Mouse (Mus musculus) stomach, embryonic 14.5 days (tissue): ENCODE measurements around the gene Senp7. TPM values are rescaled to one million over a fixed set of nuclear protein-coding genes. Genes with fewer than 3 reads are reported as not detected.

ENCODE experiments used
- ATAC-seq: fragments of 200-750 bp; cut with Nextera tagmentation; 2 replicates; pipeline ENCODE4 v1.8.0; 2017; ENCODE audit warnings: low read depth, moderate TSS enrichment; ENCODE audit not compliant: insufficient number of reproducible peaks, insufficient read depth, low FRiP score
- H3K27ac ChIP-seq: fragments of 300-500 bp; sonication (generic); 2 replicates; pipeline ENCODE4 v1.5.1; 2014; ENCODE audit warnings: mild to moderate bottlenecking, low read length, moderate library complexity, mixed read lengths
- H3K27me3 ChIP-seq: fragments of 300-500 bp; sonication (generic); 2 replicates; pipeline ENCODE4 v1.6.1; 2014; ENCODE audit warnings: low read length, control low read depth, mixed read lengths; ENCODE audit not compliant: control insufficient read depth, insufficient read depth
- H3K36me3 ChIP-seq: fragments of 300-500 bp; sonication (generic); 2 replicates; pipeline ENCODE4 v1.6.1; 2014; ENCODE audit warnings: mild to moderate bottlenecking, control low read depth, low read length, moderate library complexity, mixed read lengths; ENCODE audit not compliant: control insufficient read depth, insufficient read depth
- H3K4me1 ChIP-seq: fragments of 300-500 bp; sonication (generic); 2 replicates; pipeline ENCODE4 v1.6.1; 2014; ENCODE audit warnings: low read length, control low read depth, mixed read lengths; ENCODE audit not compliant: control insufficient read depth, insufficient read depth
- H3K4me2 ChIP-seq: fragments of 300-500 bp; sonication (generic); replicated peaks from 2 replicates; pipeline ENCODE4 v1.6.1; 2014; ENCODE audit warnings: low read depth, low read length, control low read depth
- H3K4me3 ChIP-seq: fragments of 300-500 bp; sonication (generic); 2 replicates; pipeline ENCODE4 v1.5.1; 2014; ENCODE audit warnings: low read depth, low read length, control low read depth
- H3K9ac ChIP-seq: fragments of 300-500 bp; sonication (generic); replicated peaks from 2 replicates; pipeline ENCODE4 v1.6.1; 2014; ENCODE audit warnings: low read depth, mild to moderate bottlenecking, control low read depth, low read length, moderate library complexity, mixed read lengths
- H3K9me3 ChIP-seq: fragments of 300-500 bp; sonication (generic); 2 replicates; pipeline ENCODE4 v1.6.1; 2016; ENCODE audit warnings: low read depth, low read length, control low read depth; ENCODE audit not compliant: control insufficient read depth
- WGBS: fragments of 180-500 bp; shearing (Covaris S2); extraction: QIAGEN DNeasy Blood & Tissue Kit; methylation state at CpG from one replicate; pipeline ENCODE4 v1.1.7; 2014; 5-methylcytosine and 5-hydroxymethylcytosine counted together
- microRNA-seq: library from miRNA; unstranded; fragments of <30 nt; microRNA quantifications from one replicate; pipeline ENCODE4, GENCODE M21; 2016
- polyA plus RNA-seq: library from polyadenylated mRNA; unstranded; fragments of >200 nt; fragmentation: Nextera tagmentation; extraction: Ambion mirVana; gene quantifications from 2 replicates; pipeline ENCODE4 v1.2.1, GENCODE M21; 2014

The Senp7 gene
- polyA plus RNA-seq, 1 experiment from 2014 or later, result 46.4 TPM

DNA sequence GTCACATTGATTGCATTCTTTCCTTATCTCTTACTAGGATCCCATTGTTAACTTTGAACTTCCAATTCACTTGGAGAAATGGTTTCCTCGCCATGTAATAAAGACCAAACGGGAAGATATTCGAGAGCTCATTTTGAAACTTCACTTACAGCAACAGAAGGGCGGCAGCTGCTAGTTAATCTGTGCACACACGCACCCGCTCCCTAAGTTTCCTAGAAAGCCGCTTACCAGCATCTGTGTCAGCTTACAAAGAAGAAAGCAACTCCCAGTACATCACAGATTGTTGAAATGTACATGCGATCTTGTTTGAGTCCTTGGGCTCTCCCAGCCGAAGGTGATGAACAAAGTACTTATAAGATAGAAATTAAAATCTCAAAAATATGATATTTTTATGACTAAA is 140.1 kb downstream of the Senp7 start:
- Histone ChIP-seq H3K27ac (no peak overlapping the region), H3K4me1 (no peaks in the 10 kb centered on the region), H3K27me3 (no peaks in the 10 kb centered on the region), H3K4me3 (no peak overlapping the region), H3K4me2 (no peak overlapping the region), H3K36me3 (peaks cover 11% of the 10 kb centered on the region), H3K9me3 (no peaks in the 10 kb centered on the region), H3K9ac (no peak overlapping the region)
- 90% methylated on average over 9 of the region's 9 CpGs for WGBS
- ATAC-seq, result no peak

DNA sequence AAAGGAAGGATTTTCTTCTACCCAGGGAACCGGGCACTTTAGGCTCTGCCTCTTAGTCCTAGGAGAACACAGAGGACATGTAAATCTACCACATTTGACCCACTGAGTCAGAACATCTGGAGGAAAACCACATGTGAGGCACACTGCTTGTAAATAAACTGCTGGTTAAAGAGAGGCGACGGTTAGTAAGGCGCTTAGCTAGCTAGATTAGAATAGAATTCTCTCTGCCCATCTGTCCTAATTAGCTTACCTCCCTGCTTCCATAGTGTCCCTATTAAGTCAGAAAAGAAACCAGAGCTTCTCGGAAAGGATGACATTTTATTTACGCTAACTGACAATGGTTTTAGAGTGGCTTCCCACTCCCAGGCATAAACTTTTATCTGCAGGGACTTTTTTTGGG is 155.9 kb downstream of the Senp7 start, which contains the start of gene Impg2:
TSS of gene Impg2 (plus strand) at position 263 of the 400 bp plus-strand sequence.
- ATAC-seq, result no peak
- Histone ChIP-seq H3K9ac (no peak within 1 kb of the TSS), H3K27me3 (no peaks in the 10 kb centered on the region), H3K27ac (no peak within 1 kb of the TSS), H3K9me3 (no peaks in the 10 kb centered on the region), H3K4me1 (no peaks in the 10 kb centered on the region), H3K4me2 (no peak within 1 kb of the TSS), H3K4me3 (no peak within 1 kb of the TSS), H3K36me3 (no peaks in the 10 kb centered on the region)
- WGBS, result 46% methylated on average over 6 of the region's 6 CpGs

DNA sequence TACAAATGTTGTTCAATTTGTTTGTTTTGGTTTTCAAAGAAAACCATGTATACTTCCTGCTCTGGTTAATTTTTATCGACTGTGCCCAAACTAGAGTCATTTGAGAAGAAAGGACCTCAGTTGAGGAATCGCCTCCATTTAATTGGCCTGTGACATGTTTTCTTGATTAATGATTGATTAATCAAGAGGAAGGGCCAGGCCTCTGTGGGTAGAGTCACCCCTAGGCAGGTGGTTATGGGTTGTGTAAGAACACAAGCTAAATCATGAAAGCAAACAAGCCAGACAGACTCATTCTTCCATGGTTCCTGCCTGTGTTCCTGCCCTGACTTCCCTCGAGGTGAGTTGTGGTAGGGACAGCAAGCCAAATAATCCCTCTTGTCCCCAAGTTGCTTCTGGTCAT is 164.6 kb downstream of the Senp7 start:
- Histone ChIP-seq H3K4me1 (no peaks in the 10 kb centered on the region), H3K4me2 (no peak overlapping the region), H3K27ac (no peak overlapping the region), H3K9ac (no peak overlapping the region), H3K36me3 (no peaks in the 10 kb centered on the region), H3K4me3 (no peak overlapping the region), H3K9me3 (no peaks in the 10 kb centered on the region), H3K27me3 (no peaks in the 10 kb centered on the region)
- WGBS, result 57% methylated on average over 3 of the region's 3 CpGs
- no peak for ATAC-seq

DNA sequence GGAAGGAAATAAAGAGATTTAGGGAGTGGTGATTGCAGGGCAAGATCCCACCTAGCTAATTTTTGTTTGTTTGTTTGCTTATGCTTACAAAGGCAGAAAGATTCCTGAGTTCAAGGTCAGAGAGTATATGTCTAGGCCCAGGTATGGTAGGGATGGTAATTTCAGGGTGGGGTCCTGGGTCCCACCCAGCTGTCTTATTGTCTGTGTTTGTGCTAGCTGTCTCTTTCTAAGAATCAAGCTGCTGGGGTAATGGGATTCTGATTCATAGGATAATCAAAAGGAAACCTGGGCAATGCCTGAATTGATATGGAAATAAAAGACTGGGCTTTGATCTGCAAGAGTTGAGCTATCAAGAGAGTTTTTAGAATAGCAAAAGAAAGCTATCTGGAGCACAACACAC is 179.5 kb downstream of the Senp7 start:
- H3K4me2 ChIP-seq, result no peak overlapping the region
- ATAC-seq, result no peak
- H3K27ac ChIP-seq, result no peak overlapping the region
- H3K9ac ChIP-seq, result no peak overlapping the region
- H3K4me1 ChIP-seq, result no peaks in the 10 kb centered on the region
- no peak overlapping the region for H3K4me3 ChIP-seq
- H3K9me3 ChIP-seq, result no peaks in the 10 kb centered on the region
- H3K36me3 ChIP-seq, result no peaks in the 10 kb centered on the region
- no peaks in the 10 kb centered on the region for H3K27me3 ChIP-seq

DNA sequence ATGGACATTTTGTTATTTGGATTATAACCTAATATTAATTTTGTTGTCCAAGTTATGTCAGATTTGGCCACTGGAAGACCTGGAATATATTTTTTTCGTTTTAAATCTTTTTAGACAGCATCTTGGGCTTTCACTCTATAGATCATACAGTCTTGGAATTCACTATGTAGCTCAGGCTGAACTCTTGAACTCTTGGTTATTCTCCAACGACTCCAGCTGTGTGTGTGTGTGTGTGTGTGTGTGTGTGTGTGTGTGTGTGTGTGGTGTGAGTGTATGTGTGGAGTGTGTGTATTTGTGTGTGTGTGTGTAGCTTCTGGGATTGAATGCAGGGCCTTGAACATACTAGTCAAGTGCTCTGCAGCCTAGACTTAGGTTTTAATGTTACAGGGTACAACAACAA is 181.3 kb downstream of the Senp7 start:
- Histone ChIP-seq H3K27me3 (no peaks in the 10 kb centered on the region), H3K4me1 (no peaks in the 10 kb centered on the region), H3K27ac (no peak overlapping the region), H3K9me3 (no peaks in the 10 kb centered on the region), H3K4me3 (no peak overlapping the region), H3K4me2 (no peak overlapping the region), H3K36me3 (no peaks in the 10 kb centered on the region), H3K9ac (no peak overlapping the region)
- ATAC-seq, result no peak
- WGBS, result 30% methylated on average over 2 of the region's 2 CpGs

DNA sequence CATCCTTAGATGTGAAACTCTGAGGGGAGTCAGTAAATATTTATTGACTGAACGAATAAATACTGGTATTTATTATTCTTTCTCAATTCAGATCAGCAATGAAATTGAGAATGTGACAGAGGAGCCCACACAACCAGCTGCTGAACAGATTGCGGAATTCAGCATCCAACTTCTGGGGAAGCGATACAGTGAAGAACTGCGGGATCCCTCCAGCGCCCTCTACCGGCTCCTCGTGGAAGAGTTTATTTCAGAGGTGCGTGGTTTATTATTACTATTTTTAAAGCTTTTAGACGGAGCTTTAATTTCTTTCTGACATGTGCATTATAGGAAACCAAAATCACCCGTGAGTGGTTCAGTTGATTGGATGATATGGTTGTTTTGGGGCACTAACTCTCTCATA is 183.2 kb downstream of the Senp7 start:
- no peak overlapping the region for H3K4me3 ChIP-seq
- H3K4me1 ChIP-seq, result no peaks in the 10 kb centered on the region
- H3K36me3 ChIP-seq, result no peaks in the 10 kb centered on the region
- no peaks in the 10 kb centered on the region for H3K9me3 ChIP-seq
- no peak for ATAC-seq
- no peaks in the 10 kb centered on the region for H3K27me3 ChIP-seq
- 51% methylated on average over 10 of the region's 10 CpGs for WGBS
- no peak overlapping the region for H3K9ac ChIP-seq
- H3K4me2 ChIP-seq, result no peak overlapping the region
- no peak overlapping the region for H3K27ac ChIP-seq

DNA sequence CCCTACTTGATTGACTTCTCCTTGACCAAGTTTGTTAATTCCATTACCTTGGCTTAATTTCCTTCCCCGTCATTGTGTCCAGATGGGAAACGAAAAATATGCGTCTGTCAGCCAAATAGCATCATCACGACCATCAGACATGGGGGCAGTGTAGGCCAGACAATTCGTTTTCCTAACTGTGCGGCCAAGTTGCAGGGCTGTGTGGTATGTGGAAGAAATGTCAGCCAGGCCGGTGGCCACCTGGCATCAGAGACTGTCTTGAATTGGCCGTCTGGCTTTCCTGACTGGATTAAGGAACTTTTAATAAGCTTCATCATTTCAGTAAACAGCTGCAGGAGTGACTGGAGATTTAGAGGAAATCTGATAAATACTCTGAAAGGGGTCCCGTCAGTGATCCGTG is 184.6 kb downstream of the Senp7 start:
- Histone ChIP-seq H3K27ac (no peak overlapping the region), H3K9ac (no peak overlapping the region), H3K4me1 (no peaks in the 10 kb centered on the region), H3K4me3 (no peak overlapping the region), H3K4me2 (no peak overlapping the region), H3K27me3 (no peaks in the 10 kb centered on the region), H3K9me3 (no peaks in the 10 kb centered on the region), H3K36me3 (no peaks in the 10 kb centered on the region)
- WGBS, result 62% methylated on average over 10 of the region's 10 CpGs
- ATAC-seq, result no peak

Small RNAs within 50 kb of the gene (microRNA-seq; reads per million reads assigned to microRNA genes)
- not detected for gene Gm24047

Other genes starting within 250 kb of the Senp7 start
- gene Nfkbiz, start 209.4 kb upstream of the Senp7 start, polyA plus RNA-seq, result 6.4 and 8.3 TPM in 2 replicates
- gene Nxpe3, start 153.1 kb upstream of the Senp7 start, polyA plus RNA-seq, result 0.52 and 0.77 TPM in 2 replicates
- gene Cep97, start 113.5 kb upstream of the Senp7 start, polyA plus RNA-seq, result 12.6 and 12.7 TPM in 2 replicates
- gene Rpl24, start 82.1 kb upstream of the Senp7 start, polyA plus RNA-seq, result 885 and 926 TPM in 2 replicates
- 20.9 and 22.3 TPM in 2 replicates for gene Zbtb11, start 74.5 kb upstream of the Senp7 start, polyA plus RNA-seq
- 231 and 241 TPM in 2 replicates for gene Pcnp, start 18.6 kb upstream of the Senp7 start, polyA plus RNA-seq
- 28.4 and 29.0 TPM in 2 replicates for gene Trmt10c, start 10.5 kb upstream of the Senp7 start, polyA plus RNA-seq
- gene Impg2, start 156.0 kb downstream of the Senp7 start, polyA plus RNA-seq, result 0.35 and 0.76 TPM in 2 replicates